Mouse (Mus musculus): ENCODE data around the gene Abcc8. TPM values are rescaled to one million over a fixed set of nuclear protein-coding genes. Genes with fewer than 3 reads are reported as not detected.

Abcc8 gene
- polyA plus RNA-seq, 2 experiments, result 0.13 TPM

DNA sequence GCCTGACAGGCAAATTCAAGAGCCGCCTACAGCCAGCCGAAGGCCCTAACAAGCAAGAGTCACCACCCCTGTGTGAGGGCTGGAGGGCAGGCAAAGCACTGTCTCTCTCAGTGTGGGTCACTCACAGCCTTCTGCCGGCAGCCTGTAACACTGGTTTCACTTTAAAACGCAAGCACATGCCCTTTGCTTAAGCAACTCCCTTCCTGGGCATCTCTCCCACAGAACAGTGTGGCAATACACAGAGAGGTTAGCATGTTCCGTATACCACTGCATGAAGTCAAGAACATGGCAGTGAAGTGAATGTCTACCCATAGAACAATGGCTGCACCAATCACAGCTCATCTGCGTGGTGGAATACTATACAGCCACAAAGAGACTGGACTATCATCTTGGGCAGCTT lies 11.4 kb downstream of the Abcc8 start:
- Histone ChIP-seq H3K27me3 (ENCODE audit: control insufficient read depth, insufficient read depth, low read length) (no peaks in the 10 kb centered on the region), H3K4me3 (ENCODE audit: insufficient read depth in 1 of 2, low read depth in 2 of 2, low read length in 2 of 2) (no peak overlapping the region), H3K9ac (replicated peaks) (no peak overlapping the region), H3K4me1 (replicated peaks; ENCODE audit: control insufficient read depth in 2 of 2, insufficient read depth in 2 of 2, low read length in 1 of 2) (no peaks in the 10 kb centered on the region), H3K9me3 (ENCODE audit: control insufficient read depth, low read length) (no peaks in the 10 kb centered on the region), H3K27ac (no peak overlapping the region), H3K4me2 (ENCODE audit: low read depth) (no peak overlapping the region), H3K36me3 (replicated peaks; ENCODE audit: control insufficient read depth, insufficient read depth, low read depth) (no peaks in the 10 kb centered on the region)
- ATAC-seq (ENCODE audit: insufficient read depth), result no peak
- no peak for DNase-seq (ENCODE audit: low read depth in 3 of 3, low spot score in 3 of 3)
- 62% methylated on average over 6 of the region's 6 CpGs for WGBS (ENCODE audit: insufficient replicate concordance)
- TF ChIP-seq CTCF (IDR thresholded peaks at IDR 0.05; ENCODE audit: low read depth) (no peak), EP300 (IDR thresholded peaks at IDR 0.05; ENCODE audit: low read depth) (no peak)

GRCm38 (mm10) chr7:46167901-46168300 lies 11.9 kb downstream of the Abcc8 start:
- no peak for ATAC-seq (ENCODE audit: insufficient read depth)

DNA sequence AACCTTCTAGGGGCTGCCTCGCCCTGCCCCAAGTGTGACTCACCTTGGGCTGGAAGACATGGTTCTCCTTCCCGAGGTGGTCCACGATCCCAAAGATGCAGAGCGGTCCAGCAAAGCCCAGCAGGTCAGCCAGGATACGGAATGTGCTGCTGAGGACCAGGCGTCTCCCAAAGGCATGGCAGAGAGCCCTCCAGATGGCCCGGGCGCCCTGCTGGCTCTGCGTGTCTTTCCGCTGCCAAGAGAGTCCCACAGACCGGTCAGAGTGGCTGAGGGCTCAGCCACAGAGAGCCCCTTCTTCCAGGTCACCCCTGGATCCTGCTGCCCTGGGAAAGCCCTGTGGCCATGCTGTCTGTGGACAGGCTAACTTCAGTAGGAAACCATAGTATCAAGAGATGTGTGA lies 14.0 kb downstream of the Abcc8 start:
- Histone ChIP-seq H3K9me3 (ENCODE audit: control insufficient read depth, low read length) (no peaks in the 10 kb centered on the region), H3K4me2 (ENCODE audit: low read depth) (no peak overlapping the region), H3K9ac (replicated peaks) (no peak overlapping the region), H3K27ac (no peak overlapping the region), H3K4me1 (replicated peaks; ENCODE audit: control insufficient read depth in 2 of 2, insufficient read depth in 2 of 2, low read length in 1 of 2) (no peaks in the 10 kb centered on the region), H3K4me3 (ENCODE audit: insufficient read depth in 1 of 2, low read depth in 2 of 2, low read length in 2 of 2) (no peak overlapping the region), H3K27me3 (ENCODE audit: control insufficient read depth, insufficient read depth, low read length) (no peaks in the 10 kb centered on the region), H3K36me3 (replicated peaks; ENCODE audit: control insufficient read depth, insufficient read depth, low read depth) (no peaks in the 10 kb centered on the region)
- DNase-seq (ENCODE audit: low read depth in 3 of 3, low spot score in 3 of 3) (no peak), ATAC-seq (ENCODE audit: insufficient read depth) (no peak)
- 79% methylated on average over 11 of the region's 11 CpGs for WGBS (ENCODE audit: insufficient replicate concordance)
- no peak for TF ChIP-seq CTCF (IDR thresholded peaks at IDR 0.05; ENCODE audit: low read depth)
- TF ChIP-seq EP300 (IDR thresholded peaks at IDR 0.05; ENCODE audit: low read depth), result no peak

More at GRCm38 (mm10) chr7:46167901-46168300, 11.9 kb downstream of the Abcc8 start:
- Histone ChIP-seq H3K27ac (no peak overlapping the region), H3K9me3 (ENCODE audit: control insufficient read depth, low read length) (no peaks in the 10 kb centered on the region), H3K4me2 (ENCODE audit: low read depth) (no peak overlapping the region), H3K4me3 (ENCODE audit: insufficient read depth in 1 of 2, low read depth in 2 of 2, low read length in 2 of 2) (no peak overlapping the region), H3K4me1 (replicated peaks; ENCODE audit: control insufficient read depth in 2 of 2, insufficient read depth in 2 of 2, low read length in 1 of 2) (no peaks in the 10 kb centered on the region), H3K27me3 (ENCODE audit: control insufficient read depth, insufficient read depth, low read length) (no peaks in the 10 kb centered on the region), H3K9ac (replicated peaks) (no peak overlapping the region), H3K36me3 (replicated peaks; ENCODE audit: control insufficient read depth, insufficient read depth, low read depth) (no peaks in the 10 kb centered on the region)
- DNase-seq (ENCODE audit: low read depth in 3 of 3, low spot score in 3 of 3), result no peak
- TF ChIP-seq CTCF (IDR thresholded peaks at IDR 0.05; ENCODE audit: low read depth) (no peak), EP300 (IDR thresholded peaks at IDR 0.05; ENCODE audit: low read depth) (no peak)
- 74% methylated on average over 7 of the region's 7 CpGs for WGBS (ENCODE audit: insufficient replicate concordance)

DNA sequence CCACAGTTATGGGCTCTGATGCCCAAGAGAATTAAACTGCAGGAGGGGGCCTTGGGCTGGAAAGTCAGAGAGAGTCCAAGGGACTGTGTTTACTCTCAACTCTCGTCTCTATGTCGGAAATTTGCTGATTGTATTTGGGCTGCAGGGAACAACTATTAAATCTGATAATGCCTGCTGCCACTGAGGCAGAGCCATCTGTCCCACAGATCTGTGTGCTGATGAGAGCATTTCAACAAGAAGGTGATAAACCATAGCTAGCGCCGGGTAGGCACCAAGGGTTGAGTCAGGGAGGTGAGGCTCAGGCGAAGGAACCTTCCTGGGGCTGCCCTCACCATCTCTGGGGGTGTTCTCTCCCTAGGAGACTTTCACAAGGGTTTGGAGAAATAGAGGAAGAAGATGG lies 17.1 kb downstream of the Abcc8 start:
- no peak overlapping the region for H3K9ac ChIP-seq (replicated peaks)
- no peak overlapping the region for H3K4me3 ChIP-seq (ENCODE audit: insufficient read depth in 1 of 2, low read depth in 2 of 2, low read length in 2 of 2)
- no peaks in the 10 kb centered on the region for H3K4me1 ChIP-seq (replicated peaks; ENCODE audit: control insufficient read depth in 2 of 2, insufficient read depth in 2 of 2, low read length in 1 of 2)
- H3K27me3 ChIP-seq (ENCODE audit: control insufficient read depth, insufficient read depth, low read length), result no peaks in the 10 kb centered on the region
- H3K36me3 ChIP-seq (replicated peaks; ENCODE audit: control insufficient read depth, insufficient read depth, low read depth), result no peaks in the 10 kb centered on the region
- no peak for TF ChIP-seq EP300 (IDR thresholded peaks at IDR 0.05; ENCODE audit: low read depth)
- TF ChIP-seq CTCF (IDR thresholded peaks at IDR 0.05; ENCODE audit: low read depth), result no peak
- ATAC-seq (ENCODE audit: insufficient read depth), result no peak
- H3K27ac ChIP-seq, result no peak overlapping the region
- 58% methylated on average over 5 of the region's 5 CpGs for WGBS (ENCODE audit: insufficient replicate concordance)
- DNase-seq (ENCODE audit: low read depth in 3 of 3, low spot score in 3 of 3), result no peak
- H3K4me2 ChIP-seq (ENCODE audit: low read depth), result no peak overlapping the region
- no peaks in the 10 kb centered on the region for H3K9me3 ChIP-seq (ENCODE audit: control insufficient read depth, low read length)

DNA sequence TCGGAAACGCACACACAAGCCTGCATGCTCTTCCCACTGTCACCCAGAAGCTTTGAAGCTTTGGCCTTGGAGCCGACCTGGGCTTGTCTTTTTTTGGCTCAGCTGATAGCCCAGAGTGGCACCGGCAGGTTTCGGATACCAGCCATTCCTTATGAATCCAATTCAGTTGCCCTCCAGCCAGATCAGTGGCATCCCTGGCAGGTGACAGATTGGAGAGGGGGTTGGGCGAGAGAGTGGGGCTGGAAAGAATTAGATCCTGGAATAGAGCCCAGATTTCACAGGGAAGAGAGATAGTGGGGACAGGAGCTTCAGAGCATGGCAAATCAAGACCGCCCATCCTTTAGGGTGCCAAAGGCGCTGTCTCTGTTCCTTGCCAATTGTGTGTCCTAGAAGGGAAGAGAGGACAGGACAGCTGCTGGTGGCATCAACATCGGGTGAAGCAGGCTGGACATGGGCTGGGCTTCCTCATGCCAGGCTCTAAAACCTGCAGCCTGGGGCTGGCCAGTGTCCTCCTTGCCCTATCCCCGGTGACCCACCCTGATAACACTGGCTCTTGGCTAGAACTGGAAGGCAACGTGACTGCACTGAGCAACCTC lies 17.6 kb downstream of the Abcc8 start:
- no peak overlapping the region for H3K4me2 ChIP-seq (ENCODE audit: low read depth)
- no peaks in the 10 kb centered on the region for H3K27me3 ChIP-seq (ENCODE audit: control insufficient read depth, insufficient read depth, low read length)
- no peak for TF ChIP-seq CTCF (IDR thresholded peaks at IDR 0.05; ENCODE audit: low read depth)
- TF ChIP-seq EP300 (IDR thresholded peaks at IDR 0.05; ENCODE audit: low read depth), result no peak
- H3K27ac ChIP-seq, result no peak overlapping the region
- H3K9ac ChIP-seq (replicated peaks), result no peak overlapping the region
- H3K36me3 ChIP-seq (replicated peaks; ENCODE audit: control insufficient read depth, insufficient read depth, low read depth), result no peaks in the 10 kb centered on the region
- no peak for DNase-seq (ENCODE audit: low read depth in 3 of 3, low spot score in 3 of 3)
- H3K4me1 ChIP-seq (replicated peaks; ENCODE audit: control insufficient read depth in 2 of 2, insufficient read depth in 2 of 2, low read length in 1 of 2), result no peaks in the 10 kb centered on the region
- no peaks in the 10 kb centered on the region for H3K9me3 ChIP-seq (ENCODE audit: control insufficient read depth, low read length)
- H3K4me3 ChIP-seq (ENCODE audit: insufficient read depth in 1 of 2, low read depth in 2 of 2, low read length in 2 of 2), result no peak overlapping the region
- ATAC-seq (ENCODE audit: insufficient read depth), result no peak
- 57% methylated on average over 11 of the region's 11 CpGs for WGBS (ENCODE audit: insufficient replicate concordance)
